Mouse (Mus musculus): ENCODE measurements around the gene Golga2. TPM values are rescaled to one million over a fixed set of nuclear protein-coding genes. Genes with fewer than 3 reads are reported as not detected.

The Golga2 gene
- polyA plus RNA-seq, 1 experiment, result 39.3 TPM

- H3K36me3 ChIP-seq (ENCODE audit: control insufficient read depth, insufficient read depth, low read length, poor library complexity, severe bottlenecking), result no peaks in the 10 kb centered on the region
- H3K27me3 ChIP-seq (ENCODE audit: control insufficient read depth, insufficient read depth, low read length, poor library complexity, severe bottlenecking), result no peaks in the 10 kb centered on the region
- no peaks in the 10 kb centered on the region for H3K4me1 ChIP-seq (ENCODE audit: control insufficient read depth, insufficient read depth, low read length)
- H3K9ac ChIP-seq (ENCODE audit: low read depth, poor library complexity, severe bottlenecking), result peak overlapping the region; percentile 80
- TF ChIP-seq CTCF (IDR thresholded peaks at IDR 0.05; ENCODE audit: low read depth, low read length) (peak; percentile 41), EP300 (IDR thresholded peaks at IDR 0.05; ENCODE audit: insufficient read depth, low read depth, low read length) (no peak), POLR2A (IDR thresholded peaks at IDR 0.05; ENCODE audit: insufficient read depth, low read length) (no peak)
- no peak overlapping the region for H3K27ac ChIP-seq (ENCODE audit: insufficient read depth, low read length)
- H3K4me3 ChIP-seq (ENCODE audit: low read depth, low read length), result peak overlapping the region; percentile 61
- no peaks in the 10 kb centered on the region for H3K9me3 ChIP-seq (replicated peaks; ENCODE audit: control insufficient read depth, insufficient read depth, low read length, poor library complexity, severe bottlenecking)
Observed at GRCm38 (mm10) chr2:32311443-32312317, 24.5 kb downstream of the Golga2 start.

DNA sequence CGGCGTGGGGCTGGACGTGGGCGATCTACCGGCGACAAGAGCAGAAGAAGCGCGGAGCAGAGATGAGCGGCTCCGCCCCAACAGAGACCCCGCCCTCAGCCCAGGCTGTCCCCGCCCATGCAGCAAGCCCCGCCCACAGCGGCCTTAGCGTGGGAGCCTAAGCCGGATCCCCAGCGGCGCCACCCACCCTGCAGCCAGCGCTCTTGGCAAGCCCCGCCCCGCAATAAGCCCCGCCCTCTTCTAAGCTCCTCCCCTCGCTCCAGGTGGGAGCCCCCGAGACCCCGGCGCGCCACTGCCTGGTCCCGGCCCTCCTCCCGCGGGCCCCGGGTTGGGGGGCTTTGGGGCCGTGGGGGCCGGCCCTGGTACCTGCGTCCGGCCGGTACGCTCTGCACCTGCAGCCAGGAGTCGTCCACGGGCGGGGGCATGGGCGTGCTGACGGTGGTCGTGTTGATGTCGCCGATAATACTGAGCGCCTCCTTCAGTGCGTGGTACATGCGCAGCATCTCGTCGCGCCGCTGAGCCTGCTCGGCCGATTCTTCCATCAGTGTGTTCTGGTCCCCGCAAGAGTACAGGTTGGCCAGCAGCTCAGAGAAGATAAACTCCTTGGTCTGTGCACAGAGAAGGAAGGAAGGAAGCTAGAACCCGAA, 25.3 kb downstream of the Golga2 start:
- TF ChIP-seq EP300 (IDR thresholded peaks at IDR 0.05; ENCODE audit: insufficient read depth, low read depth, low read length) (no peak), POLR2A (IDR thresholded peaks at IDR 0.05; ENCODE audit: insufficient read depth, low read length) (no peak), CTCF (IDR thresholded peaks at IDR 0.05; ENCODE audit: low read depth, low read length) (no peak)
- Histone ChIP-seq H3K9me3 (replicated peaks; ENCODE audit: control insufficient read depth, insufficient read depth, low read length, poor library complexity, severe bottlenecking) (no peaks in the 10 kb centered on the region), H3K4me3 (ENCODE audit: low read depth, low read length) (peak overlapping the region; percentile 91), H3K27me3 (ENCODE audit: control insufficient read depth, insufficient read depth, low read length, poor library complexity, severe bottlenecking) (no peaks in the 10 kb centered on the region), H3K4me1 (ENCODE audit: control insufficient read depth, insufficient read depth, low read length) (no peaks in the 10 kb centered on the region), H3K27ac (ENCODE audit: insufficient read depth, low read length) (no peak overlapping the region), H3K9ac (ENCODE audit: low read depth, poor library complexity, severe bottlenecking) (peak overlapping the region; percentile 80), H3K36me3 (ENCODE audit: control insufficient read depth, insufficient read depth, low read length, poor library complexity, severe bottlenecking) (no peaks in the 10 kb centered on the region)

DNA sequence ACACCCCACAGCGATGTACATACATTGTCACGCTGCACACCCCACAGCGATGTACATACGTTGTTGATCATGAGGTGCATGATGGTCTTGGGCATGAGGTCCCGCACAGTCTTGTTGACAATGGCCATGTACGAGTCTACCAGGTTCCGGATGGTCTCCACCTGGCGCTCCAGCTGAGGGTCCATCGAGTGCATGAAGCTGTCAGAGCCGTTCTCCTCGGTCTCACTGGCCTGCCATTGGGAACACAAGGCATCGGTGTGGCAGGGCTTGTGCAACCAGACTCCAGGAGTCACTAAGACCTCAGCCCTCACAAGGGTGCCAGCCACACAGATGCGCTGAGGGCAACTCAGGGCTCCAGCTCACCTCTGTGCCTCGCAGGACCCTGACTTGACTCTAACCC, 27.6 kb downstream of the Golga2 start:
- TF ChIP-seq CTCF (IDR thresholded peaks at IDR 0.05; ENCODE audit: low read depth, low read length) (no peak), EP300 (IDR thresholded peaks at IDR 0.05; ENCODE audit: insufficient read depth, low read depth, low read length) (no peak), POLR2A (IDR thresholded peaks at IDR 0.05; ENCODE audit: insufficient read depth, low read length) (no peak)
- no peak overlapping the region for H3K9ac ChIP-seq (ENCODE audit: low read depth, poor library complexity, severe bottlenecking)

DNA sequence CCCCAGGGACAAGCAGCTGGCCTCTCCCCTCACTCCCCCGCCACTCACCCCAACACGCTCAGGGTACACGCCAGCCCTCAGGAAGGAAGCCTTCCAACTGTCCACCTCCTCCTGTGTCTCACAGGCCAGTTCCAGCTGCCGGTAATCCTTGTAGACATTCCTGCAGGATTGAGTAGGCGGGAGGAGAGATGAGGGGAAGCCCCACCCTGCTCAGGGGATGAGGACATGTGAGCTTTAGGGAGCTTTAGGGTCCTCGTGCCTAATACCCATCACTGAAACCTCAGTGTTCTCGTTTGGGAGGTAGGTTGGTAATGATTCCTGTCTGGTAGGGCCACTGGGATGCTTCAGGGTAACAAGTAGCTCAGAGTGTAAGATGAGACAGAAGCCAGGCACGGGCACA, 28.6 kb downstream of the Golga2 start:
- Histone ChIP-seq H3K27me3 (ENCODE audit: control insufficient read depth, insufficient read depth, low read length, poor library complexity, severe bottlenecking) (no peaks in the 10 kb centered on the region), H3K27ac (ENCODE audit: insufficient read depth, low read length) (no peak overlapping the region), H3K9me3 (replicated peaks; ENCODE audit: control insufficient read depth, insufficient read depth, low read length, poor library complexity, severe bottlenecking) (no peaks in the 10 kb centered on the region), H3K4me3 (ENCODE audit: low read depth, low read length) (no peak overlapping the region), H3K36me3 (ENCODE audit: control insufficient read depth, insufficient read depth, low read length, poor library complexity, severe bottlenecking) (no peaks in the 10 kb centered on the region), H3K9ac (ENCODE audit: low read depth, poor library complexity, severe bottlenecking) (no peak overlapping the region), H3K4me1 (ENCODE audit: control insufficient read depth, insufficient read depth, low read length) (no peaks in the 10 kb centered on the region)
- TF ChIP-seq EP300 (IDR thresholded peaks at IDR 0.05; ENCODE audit: insufficient read depth, low read depth, low read length) (no peak), POLR2A (IDR thresholded peaks at IDR 0.05; ENCODE audit: insufficient read depth, low read length) (no peak), CTCF (IDR thresholded peaks at IDR 0.05; ENCODE audit: low read depth, low read length) (no peak)

More for the DNA sequence above, 27.6 kb downstream of the Golga2 start:
- Histone ChIP-seq H3K27me3 (ENCODE audit: control insufficient read depth, insufficient read depth, low read length, poor library complexity, severe bottlenecking) (no peaks in the 10 kb centered on the region), H3K27ac (ENCODE audit: insufficient read depth, low read length) (no peak overlapping the region), H3K4me1 (ENCODE audit: control insufficient read depth, insufficient read depth, low read length) (no peaks in the 10 kb centered on the region), H3K9me3 (replicated peaks; ENCODE audit: control insufficient read depth, insufficient read depth, low read length, poor library complexity, severe bottlenecking) (no peaks in the 10 kb centered on the region), H3K4me3 (ENCODE audit: low read depth, low read length) (no peak overlapping the region), H3K36me3 (ENCODE audit: control insufficient read depth, insufficient read depth, low read length, poor library complexity, severe bottlenecking) (no peaks in the 10 kb centered on the region)

GRCm38 (mm10) chr2:32316887-32317656, 29.9 kb downstream of the Golga2 start:
- TF ChIP-seq CTCF (IDR thresholded peaks at IDR 0.05; ENCODE audit: low read depth, low read length) (no peak), POLR2A (IDR thresholded peaks at IDR 0.05; ENCODE audit: insufficient read depth, low read length) (no peak), EP300 (IDR thresholded peaks at IDR 0.05; ENCODE audit: insufficient read depth, low read depth, low read length) (no peak)
- Histone ChIP-seq H3K4me1 (ENCODE audit: control insufficient read depth, insufficient read depth, low read length) (no peaks in the 10 kb centered on the region), H3K36me3 (ENCODE audit: control insufficient read depth, insufficient read depth, low read length, poor library complexity, severe bottlenecking) (no peaks in the 10 kb centered on the region), H3K4me3 (ENCODE audit: low read depth, low read length) (no peak overlapping the region), H3K9ac (ENCODE audit: low read depth, poor library complexity, severe bottlenecking) (no peak overlapping the region), H3K27me3 (ENCODE audit: control insufficient read depth, insufficient read depth, low read length, poor library complexity, severe bottlenecking) (no peaks in the 10 kb centered on the region), H3K9me3 (replicated peaks; ENCODE audit: control insufficient read depth, insufficient read depth, low read length, poor library complexity, severe bottlenecking) (no peaks in the 10 kb centered on the region), H3K27ac (ENCODE audit: insufficient read depth, low read length) (no peak overlapping the region)

Measured in ES-Bruce4 (cell line).